Mouse (Mus musculus): ENCODE results near the gene Msln.

Gene Msln

DNA sequence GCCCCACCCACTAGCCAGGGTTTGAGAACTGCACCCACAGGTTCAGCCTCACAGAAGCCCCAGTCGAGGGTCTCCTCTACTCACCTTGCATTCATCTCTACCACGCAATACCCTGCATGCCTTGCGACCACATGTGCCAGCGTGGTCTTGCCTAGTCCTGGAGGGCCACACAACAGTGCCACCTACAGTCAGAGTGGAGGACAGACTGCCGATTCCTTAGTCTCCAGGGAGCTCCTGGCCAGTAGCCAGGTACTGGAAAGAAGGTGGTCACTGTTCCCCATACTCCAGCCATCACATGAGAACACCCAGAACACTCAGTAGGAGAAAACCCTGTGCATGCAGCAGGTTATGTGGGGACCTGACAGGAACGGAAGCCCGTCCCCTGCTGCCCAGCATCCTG lies 30.3 kb downstream of the Msln start:
- peak; percentile 25 for DNase-seq (ENCODE audit: low read depth, low spot score)

DNA sequence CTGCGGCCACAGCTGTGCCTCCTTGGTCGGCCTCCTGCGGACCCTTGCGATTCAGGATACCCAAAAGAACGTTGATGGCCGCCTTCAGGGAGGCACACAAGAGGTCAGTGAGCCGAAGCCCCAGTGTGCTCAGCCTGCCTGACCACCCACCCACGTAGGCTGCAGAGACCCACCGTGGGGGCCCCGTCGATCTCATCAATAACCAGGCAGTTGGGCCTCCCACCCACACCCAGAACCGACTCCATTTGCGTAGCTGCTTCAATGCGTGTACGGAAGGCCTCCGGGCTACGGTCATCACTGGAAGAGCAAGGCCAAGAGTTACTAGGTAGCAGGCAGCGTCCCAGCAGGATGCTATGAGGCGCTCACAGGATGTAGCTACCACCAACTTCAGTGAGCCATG lies 30.7 kb downstream of the Msln start:
- no peak for DNase-seq (ENCODE audit: low read depth, low spot score)

DNA sequence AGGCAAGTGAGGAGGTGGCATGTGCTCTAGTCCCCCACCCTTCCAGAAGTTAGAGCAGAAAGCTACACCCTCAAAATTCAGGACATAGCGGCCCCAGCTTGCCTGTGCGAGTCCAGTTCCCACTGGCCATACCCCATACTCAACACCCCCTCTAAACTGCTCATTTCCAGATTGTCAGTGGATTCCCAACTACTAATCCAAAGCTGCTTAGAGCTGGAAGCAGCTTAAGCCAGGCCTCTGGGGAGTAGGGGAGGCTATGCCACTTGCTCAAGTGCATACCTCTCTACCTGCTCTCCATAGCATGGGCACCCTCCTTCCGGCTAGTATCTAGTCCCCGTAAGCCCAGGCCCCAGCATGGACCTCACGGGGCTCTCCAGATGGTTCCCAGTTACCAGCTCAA lies 32.7 kb downstream of the Msln start:
- no peak for DNase-seq (ENCODE audit: low read depth, low spot score)

DNA sequence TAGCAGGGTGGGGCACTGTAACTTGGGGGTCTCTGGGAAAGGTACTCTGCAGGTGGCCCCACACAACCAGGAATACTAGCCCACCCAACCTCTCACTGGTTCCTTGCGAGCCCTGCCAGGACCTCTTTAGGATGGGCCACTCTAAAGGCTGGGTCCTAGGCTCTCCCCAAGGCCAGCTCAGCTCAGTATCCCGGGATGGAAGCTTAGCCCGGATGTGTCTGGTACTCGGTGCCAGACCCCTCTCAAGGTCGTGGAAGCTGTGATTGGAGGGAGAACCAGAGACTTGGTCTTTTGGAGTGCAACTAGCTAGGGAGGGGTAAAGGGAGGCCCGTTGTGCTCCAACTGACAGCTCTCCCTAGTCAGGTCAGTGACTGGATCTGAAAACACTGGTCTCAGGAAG lies 36.5 kb downstream of the Msln start:
- DNase-seq (ENCODE audit: low read depth, low spot score): no peak

DNA sequence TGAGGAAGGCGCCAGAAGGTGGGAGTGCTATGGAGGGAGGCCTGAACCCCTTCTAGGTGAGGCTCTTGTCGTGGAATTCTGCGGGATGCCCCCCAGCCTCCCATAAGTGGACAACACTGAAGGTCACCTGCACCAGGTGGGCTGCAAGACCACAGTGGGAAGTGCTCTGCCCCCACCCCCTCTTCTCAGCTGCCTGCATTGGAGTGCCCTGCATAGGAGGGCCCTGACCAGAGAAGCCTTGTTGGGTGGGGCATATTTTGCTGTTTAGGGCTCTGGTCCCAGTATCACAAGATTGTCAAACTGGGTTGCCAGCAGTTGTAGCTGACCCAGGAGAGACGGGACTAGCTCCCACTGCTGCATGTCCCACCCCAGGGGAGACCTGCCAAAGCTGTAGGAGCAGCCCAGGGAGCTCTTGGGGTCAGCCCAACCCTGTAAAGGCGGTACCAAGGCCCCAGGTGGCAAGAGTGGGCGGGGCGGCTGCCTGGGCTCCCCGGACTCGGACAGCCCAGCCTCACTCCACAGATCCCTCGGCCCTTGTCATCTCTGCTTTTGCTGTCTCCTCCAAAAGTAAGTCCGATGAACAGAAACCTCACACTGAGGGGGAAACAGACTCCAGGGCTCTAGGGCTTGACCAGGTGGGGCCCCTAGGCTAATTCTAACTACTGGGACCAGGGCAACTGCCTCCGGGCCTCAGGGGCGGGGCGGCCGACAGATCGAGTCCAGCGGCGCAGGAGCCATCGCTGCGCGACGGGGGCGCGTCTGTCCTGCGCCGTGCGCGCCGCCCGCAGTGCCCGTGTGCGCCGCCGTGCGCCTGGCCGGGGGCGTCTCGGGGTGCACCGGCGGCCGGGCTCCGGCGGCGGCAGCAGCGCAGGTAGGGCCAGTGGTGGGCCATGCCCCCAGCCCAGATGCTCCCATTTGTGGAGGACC lies 37.2 kb downstream of the Msln start, which contains the start of gene Gng13:
Gng13 (plus strand) TSS at position 461 of the 927 bp plus-strand sequence.
- DNase-seq (ENCODE audit: low read depth, low spot score): no peak

DNA sequence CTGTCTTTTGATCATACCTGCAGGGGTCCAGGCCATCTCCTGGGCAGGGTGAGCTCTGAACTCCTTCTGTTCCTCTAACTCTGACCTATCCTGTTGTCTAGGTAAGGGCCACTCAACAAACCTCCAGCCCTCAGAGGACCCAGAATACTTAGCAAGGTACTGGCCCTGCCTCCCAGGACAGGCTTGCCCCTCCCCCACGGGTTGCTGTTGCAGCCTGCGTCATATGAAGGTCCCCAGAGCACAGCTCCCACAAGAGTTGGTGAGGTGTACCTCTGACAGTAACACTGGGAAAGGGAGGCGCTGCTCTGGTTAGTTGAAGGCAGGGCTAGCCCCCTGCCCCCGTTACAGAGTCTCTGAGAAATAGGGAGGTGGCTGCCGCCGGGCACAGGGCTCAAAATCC lies 38.0 kb downstream of the Msln start:
- no peak for DNase-seq (ENCODE audit: low read depth, low spot score)

DNA sequence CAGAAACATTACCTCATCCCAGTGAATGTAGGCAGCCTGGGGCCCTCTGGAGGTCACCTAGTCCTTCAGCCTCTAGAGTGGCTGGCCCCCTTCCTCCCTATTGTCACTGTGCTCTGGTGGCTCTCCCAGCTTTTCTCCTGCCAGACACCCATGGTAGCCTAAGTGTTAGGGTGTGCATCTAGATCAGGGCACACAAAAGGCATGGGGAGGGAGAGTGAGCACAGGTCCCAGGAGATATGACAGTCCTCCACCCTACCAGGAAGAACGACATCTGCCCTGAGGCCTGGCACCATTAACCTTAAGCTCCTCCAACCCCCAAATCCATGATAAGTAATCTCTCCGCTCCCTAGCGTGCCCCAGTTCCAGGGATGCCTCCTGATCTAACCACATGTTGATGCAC lies 38.6 kb downstream of the Msln start:
- no peak for DNase-seq (ENCODE audit: low read depth, low spot score)

DNA sequence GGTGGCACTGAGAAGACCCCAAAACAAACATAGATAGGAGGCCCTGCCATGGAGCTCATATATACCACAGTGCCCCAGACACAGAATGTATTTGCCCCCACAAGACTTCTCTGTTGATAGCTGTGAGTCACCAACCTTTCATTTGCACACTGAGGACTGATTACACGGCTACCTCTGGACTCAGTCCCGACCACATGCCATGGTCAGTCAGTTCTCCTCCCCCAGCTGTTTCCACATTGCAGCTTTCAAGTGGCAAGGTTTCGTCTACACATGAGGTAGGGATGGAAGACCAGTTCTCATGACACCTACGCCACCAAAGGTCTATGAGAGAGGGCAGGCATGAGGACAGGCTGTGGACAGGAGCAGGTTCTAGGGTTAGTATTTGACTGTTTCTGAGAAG lies 43.0 kb downstream of the Msln start:
- DNase-seq (ENCODE audit: low read depth, low spot score): no peak

DNA sequence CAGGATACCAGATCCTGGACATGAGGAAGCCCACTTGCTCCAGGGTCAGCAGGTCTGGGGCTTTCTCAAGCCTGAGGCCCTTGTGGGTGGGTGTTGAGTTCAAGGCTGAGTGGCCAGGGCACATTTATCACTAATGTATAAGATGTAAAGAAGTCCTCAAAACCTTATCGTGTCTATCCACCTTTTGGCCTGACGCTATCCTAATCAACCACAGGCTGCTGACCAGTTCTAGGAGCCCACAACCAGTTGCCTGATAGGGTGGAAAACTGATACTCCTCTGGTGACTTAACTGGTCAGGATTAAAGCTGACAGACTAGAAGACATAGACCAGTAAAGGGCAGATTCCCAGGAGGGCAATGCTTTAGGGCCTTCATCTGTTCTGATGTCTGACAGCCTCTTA lies 44.2 kb downstream of the Msln start:
- DNase-seq (ENCODE audit: low read depth, low spot score): no peak

DNA sequence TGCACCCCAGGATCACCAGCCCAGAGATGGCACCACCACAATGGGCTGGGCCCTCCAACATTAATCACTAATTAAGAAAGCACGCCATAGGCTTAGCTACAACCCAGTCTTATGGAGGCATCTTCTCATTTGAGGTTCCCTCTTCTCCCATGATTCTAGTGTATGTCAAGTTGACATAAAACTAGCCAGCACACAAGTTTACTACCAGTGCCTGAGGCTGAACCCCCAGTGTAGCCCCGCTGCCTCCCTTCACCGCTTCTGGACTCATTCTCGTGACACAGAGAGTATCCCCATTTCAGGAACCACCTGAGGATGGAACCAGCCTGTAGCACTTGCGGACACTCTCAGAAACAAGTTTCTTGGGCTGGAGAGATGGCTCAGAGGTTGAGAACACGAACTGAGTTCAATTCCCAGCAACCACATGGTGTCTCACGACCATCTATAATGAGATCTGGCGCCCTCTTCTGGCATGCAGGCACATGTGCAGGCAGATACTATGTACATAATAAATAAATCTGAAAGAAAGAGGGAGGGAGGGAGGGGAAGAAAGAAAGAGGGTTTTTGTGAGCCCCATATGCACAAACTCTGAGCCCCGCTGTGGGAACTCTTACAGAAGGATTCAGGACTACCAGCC lies 53.2 kb downstream of the Msln start:
- DNase-seq (ENCODE audit: low read depth, low spot score): peak; percentile 61

Data from A20 (cell line).